Mouse (Mus musculus): Measurements from ENCODE around the gene Emid1. TPM values are rescaled to one million over a fixed set of nuclear protein-coding genes. Genes with fewer than 3 reads are reported as not detected.

Gene Emid1
- polyA plus RNA-seq, 1 experiment: 56.7 TPM

DNA sequence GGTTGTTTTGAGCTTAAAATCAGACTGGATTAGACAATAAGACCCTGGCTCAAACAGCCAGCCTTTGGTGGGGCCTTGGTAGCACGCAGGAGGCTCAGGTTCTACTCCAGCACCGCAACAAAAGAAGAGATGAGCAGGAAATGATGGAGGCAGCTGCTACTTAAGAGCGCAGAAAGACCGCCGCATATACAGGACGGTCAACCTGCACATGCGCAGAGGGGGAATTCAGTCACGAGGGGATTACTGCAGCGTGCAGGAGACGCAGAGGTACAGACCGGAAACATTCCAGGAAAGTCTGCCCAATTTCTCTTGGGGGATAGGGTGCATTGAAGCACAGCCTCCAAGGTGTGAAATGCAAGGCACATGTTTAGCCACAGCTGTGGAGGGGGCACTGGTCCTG, 6.0 kb upstream of the Emid1 start:
- no peak overlapping the region for H3K4me3 ChIP-seq (ENCODE audit: control insufficient read depth, insufficient read depth, low read length)
- TF ChIP-seq CTCF (IDR thresholded peaks at IDR 0.05; ENCODE audit: borderline replicate concordance, control insufficient read depth, extremely low read depth, insufficient read depth, low read length, poor library complexity) (no peak), POLR2A (IDR thresholded peaks at IDR 0.05; ENCODE audit: control insufficient read depth, extremely low read depth, insufficient read depth, low read length, poor library complexity) (no peak)
- no peaks in the 10 kb centered on the region; the same call in 1 of the 2 replicates for H3K4me1 ChIP-seq (replicated peaks; ENCODE audit: control insufficient read depth, insufficient read depth, low read length)
- no peaks in the 10 kb centered on the region for H3K36me3 ChIP-seq (ENCODE audit: control insufficient read depth, insufficient read depth, low read length)
- no peak for DNase-seq
- WGBS: 95% methylated on average over 11 of the region's 11 CpGs
- no peak overlapping the region for H3K27ac ChIP-seq (ENCODE audit: control insufficient read depth, insufficient read depth, low read length)
- H3K27me3 ChIP-seq (ENCODE audit: control insufficient read depth, insufficient read depth, low read length): no peaks in the 10 kb centered on the region

DNA sequence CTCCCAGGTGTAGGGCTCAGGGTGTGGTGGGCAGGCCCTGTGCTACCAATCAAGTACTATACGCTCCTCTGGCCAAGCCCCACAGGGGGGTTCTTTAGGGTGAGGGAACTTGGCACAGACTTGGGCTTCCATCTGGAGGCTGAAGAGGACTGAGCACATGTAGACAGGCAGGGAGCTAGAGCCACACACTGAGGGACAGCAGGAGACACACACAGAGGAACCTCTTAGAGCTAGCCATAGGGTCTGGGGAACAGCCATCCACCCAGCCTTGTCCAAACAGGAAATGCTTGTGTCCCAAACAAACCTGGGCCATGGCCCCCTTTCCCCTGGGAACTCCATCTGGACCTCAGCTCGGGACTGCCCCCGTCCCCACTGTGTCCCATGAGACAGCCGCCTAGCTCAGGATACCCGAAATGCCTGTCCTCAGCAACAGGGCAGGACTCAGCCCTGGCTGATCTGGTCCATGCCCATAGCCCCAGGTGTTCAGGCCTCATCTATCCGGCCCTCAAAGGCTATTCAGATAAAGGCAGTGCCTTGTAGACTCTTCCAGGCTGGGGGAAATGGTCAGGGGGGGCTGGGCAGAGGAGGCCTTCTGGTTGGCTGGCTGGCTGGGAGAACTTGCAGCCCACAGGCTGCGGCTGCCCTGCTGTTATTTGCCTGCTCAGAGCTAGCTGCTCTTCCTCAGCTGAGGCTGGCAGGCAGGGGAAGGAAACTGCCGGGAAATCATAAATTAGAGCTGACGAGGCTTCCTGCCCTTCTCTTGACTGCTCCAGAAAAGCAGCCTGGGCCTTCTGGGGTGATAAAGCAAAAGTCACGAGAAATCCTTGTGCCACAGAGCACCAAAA, 3.1 kb upstream of the Emid1 start:
- DNase-seq: no peak
- WGBS: 64% methylated on average over 10 of the region's 10 CpGs
- peaks cover 21% of the 10 kb centered on the region for H3K4me1 ChIP-seq (replicated peaks; ENCODE audit: control insufficient read depth, insufficient read depth, low read length)
- TF ChIP-seq CTCF (IDR thresholded peaks at IDR 0.05; ENCODE audit: borderline replicate concordance, control insufficient read depth, extremely low read depth, insufficient read depth, low read length, poor library complexity) (no peak), POLR2A (IDR thresholded peaks at IDR 0.05; ENCODE audit: control insufficient read depth, extremely low read depth, insufficient read depth, low read length, poor library complexity) (no peak)
- H3K36me3 ChIP-seq (ENCODE audit: control insufficient read depth, insufficient read depth, low read length): no peaks in the 10 kb centered on the region
- no peaks in the 10 kb centered on the region for H3K27me3 ChIP-seq (ENCODE audit: control insufficient read depth, insufficient read depth, low read length)
- no peak overlapping the region for H3K4me3 ChIP-seq (ENCODE audit: control insufficient read depth, insufficient read depth, low read length)
- no peak overlapping the region for H3K27ac ChIP-seq (ENCODE audit: control insufficient read depth, insufficient read depth, low read length)

DNA sequence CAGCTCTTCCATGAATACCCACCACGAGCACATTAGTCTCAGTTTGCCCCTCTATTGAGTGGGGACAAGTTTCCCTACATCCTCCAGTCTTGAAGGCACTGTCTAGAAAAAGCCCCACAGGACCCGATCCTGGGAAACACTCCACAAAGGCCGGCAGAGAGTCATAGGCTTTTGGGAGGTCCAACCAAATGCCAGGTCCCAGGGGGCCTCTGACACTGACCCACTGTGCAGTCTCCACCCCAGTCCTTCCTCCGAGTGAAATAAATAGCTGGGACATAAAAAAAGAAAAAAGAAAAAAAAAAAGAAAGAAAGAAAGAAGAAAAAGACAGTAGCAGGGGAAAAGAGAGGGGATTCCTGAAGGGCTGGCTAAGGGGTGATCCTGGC, 818 bp downstream of the Emid1 start:
- H3K27ac ChIP-seq (ENCODE audit: control insufficient read depth, insufficient read depth, low read length): peak overlapping the region; percentile 22; the same call in 1 of the 2 replicates
- H3K4me3 ChIP-seq (ENCODE audit: control insufficient read depth, insufficient read depth, low read length): peak overlapping the region; percentile 75
- H3K36me3 ChIP-seq (ENCODE audit: control insufficient read depth, insufficient read depth, low read length): no peaks in the 10 kb centered on the region
- TF ChIP-seq CTCF (IDR thresholded peaks at IDR 0.05; ENCODE audit: borderline replicate concordance, control insufficient read depth, extremely low read depth, insufficient read depth, low read length, poor library complexity) (no peak), POLR2A (IDR thresholded peaks at IDR 0.05; ENCODE audit: control insufficient read depth, extremely low read depth, insufficient read depth, low read length, poor library complexity) (no peak)
- WGBS: 29% methylated on average over 4 of the region's 4 CpGs
- peaks cover 38% of the 10 kb centered on the region for H3K4me1 ChIP-seq (replicated peaks; ENCODE audit: control insufficient read depth, insufficient read depth, low read length)
- no peaks in the 10 kb centered on the region for H3K27me3 ChIP-seq (ENCODE audit: control insufficient read depth, insufficient read depth, low read length)
- DNase-seq: no peak

DNA sequence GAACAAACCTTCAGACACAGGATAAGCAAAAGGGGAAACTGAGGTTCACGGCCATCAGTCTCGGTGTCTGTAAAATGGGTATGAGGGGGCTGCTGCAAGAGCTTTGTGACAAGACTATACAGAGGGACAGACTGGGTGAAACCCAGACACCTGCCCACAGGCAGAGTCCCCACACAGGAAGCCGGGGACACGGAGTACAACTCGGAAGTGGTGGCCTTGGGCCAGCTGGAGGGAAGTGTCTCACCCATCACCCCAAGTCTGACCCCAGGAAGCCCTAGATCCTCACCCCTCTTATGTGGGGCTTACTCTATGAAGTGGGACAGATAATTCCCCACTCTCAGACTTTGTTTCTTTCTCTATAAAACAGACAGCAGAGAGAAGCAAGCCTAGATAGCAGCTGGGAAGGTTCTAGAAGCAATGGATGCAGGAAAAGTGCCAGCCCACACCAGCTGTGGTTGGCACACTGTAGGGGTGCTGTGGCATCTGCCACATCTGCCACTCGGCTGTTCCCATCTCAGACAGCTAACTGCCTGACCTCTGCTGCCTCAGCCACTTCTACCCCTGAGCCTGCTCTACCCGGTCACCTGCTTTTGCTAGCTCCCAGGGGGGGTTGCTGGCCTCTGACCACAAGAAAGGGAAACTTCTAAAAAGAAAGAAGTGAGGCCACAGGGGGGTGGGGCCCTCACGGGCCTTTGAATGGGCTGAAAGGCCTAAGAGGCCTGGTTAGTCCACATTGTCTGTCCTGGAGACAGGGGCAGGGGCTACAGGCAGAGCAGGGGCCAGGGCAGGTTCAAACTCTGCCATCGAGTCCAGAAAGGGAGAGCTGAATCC, 1.4 kb downstream of the Emid1 start:
- Histone ChIP-seq H3K4me3 (ENCODE audit: control insufficient read depth, insufficient read depth, low read length) (peak overlapping the region; percentile 75), H3K27me3 (ENCODE audit: control insufficient read depth, insufficient read depth, low read length) (no peaks in the 10 kb centered on the region), H3K27ac (ENCODE audit: control insufficient read depth, insufficient read depth, low read length) (peak overlapping the region; percentile 22; the same call in 1 of the 2 replicates), H3K4me1 (replicated peaks; ENCODE audit: control insufficient read depth, insufficient read depth, low read length) (peaks cover 38% of the 10 kb centered on the region), H3K36me3 (ENCODE audit: control insufficient read depth, insufficient read depth, low read length) (no peaks in the 10 kb centered on the region)
- no peak for TF ChIP-seq POLR2A (IDR thresholded peaks at IDR 0.05; ENCODE audit: control insufficient read depth, extremely low read depth, insufficient read depth, low read length, poor library complexity)
- TF ChIP-seq CTCF (IDR thresholded peaks at IDR 0.05; ENCODE audit: borderline replicate concordance, control insufficient read depth, extremely low read depth, insufficient read depth, low read length, poor library complexity): no peak
- WGBS: 18% methylated on average over 9 of the region's 9 CpGs
- DNase-seq: peak; percentile 33

DNA sequence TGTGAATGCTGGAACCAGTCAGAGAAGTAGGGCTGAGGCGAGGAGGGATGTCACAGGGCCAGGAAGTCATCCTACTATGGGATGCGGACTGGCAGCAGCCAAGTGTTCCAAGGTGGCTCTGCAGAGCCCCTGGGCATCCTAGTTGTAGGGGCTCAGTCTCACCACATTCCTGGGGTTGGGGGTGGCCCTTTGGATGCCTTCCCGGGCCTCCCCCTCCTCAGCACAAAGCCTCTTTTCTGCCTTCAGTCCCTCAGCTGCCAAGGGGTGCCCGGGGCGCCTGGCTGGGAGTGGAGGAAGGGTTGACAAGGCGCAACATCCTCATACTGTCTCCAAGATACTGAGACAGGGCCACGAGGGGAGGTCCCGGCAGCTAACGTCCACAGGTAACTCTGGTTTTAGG, 2.1 kb downstream of the Emid1 start:
- H3K27me3 ChIP-seq (ENCODE audit: control insufficient read depth, insufficient read depth, low read length): no peaks in the 10 kb centered on the region
- H3K36me3 ChIP-seq (ENCODE audit: control insufficient read depth, insufficient read depth, low read length): no peaks in the 10 kb centered on the region
- no peak for TF ChIP-seq POLR2A (IDR thresholded peaks at IDR 0.05; ENCODE audit: control insufficient read depth, extremely low read depth, insufficient read depth, low read length, poor library complexity)
- TF ChIP-seq CTCF (IDR thresholded peaks at IDR 0.05; ENCODE audit: borderline replicate concordance, control insufficient read depth, extremely low read depth, insufficient read depth, low read length, poor library complexity): no peak
- WGBS: 75% methylated on average over 9 of the region's 9 CpGs
- no peak overlapping the region for H3K27ac ChIP-seq (ENCODE audit: control insufficient read depth, insufficient read depth, low read length)
- H3K4me1 ChIP-seq (replicated peaks; ENCODE audit: control insufficient read depth, insufficient read depth, low read length): peaks cover 38% of the 10 kb centered on the region
- DNase-seq: no peak
- no peak overlapping the region for H3K4me3 ChIP-seq (ENCODE audit: control insufficient read depth, insufficient read depth, low read length)

DNA sequence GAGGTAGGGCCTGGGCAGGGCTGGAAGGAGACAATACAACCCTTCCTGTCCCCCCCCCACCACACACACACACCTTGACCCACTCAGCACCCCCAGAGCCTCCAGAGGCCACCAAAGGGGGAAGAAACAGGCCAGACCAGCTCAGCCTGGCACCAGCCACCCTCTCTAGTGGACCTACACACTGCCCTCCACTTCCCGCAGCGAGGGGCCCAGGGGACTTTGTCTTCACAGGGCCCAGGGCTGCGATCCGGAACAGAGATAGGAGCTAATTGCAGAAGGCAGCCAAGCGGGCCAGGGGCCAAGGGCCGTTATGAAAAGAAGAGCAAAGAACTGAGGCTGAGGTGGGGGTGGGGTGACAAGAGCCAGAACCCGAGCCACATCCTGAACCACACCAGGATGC, 2.8 kb downstream of the Emid1 start:
- Histone ChIP-seq H3K27me3 (ENCODE audit: control insufficient read depth, insufficient read depth, low read length) (no peaks in the 10 kb centered on the region), H3K27ac (ENCODE audit: control insufficient read depth, insufficient read depth, low read length) (no peak overlapping the region), H3K4me3 (ENCODE audit: control insufficient read depth, insufficient read depth, low read length) (no peak overlapping the region), H3K36me3 (ENCODE audit: control insufficient read depth, insufficient read depth, low read length) (no peaks in the 10 kb centered on the region), H3K4me1 (replicated peaks; ENCODE audit: control insufficient read depth, insufficient read depth, low read length) (peaks cover 38% of the 10 kb centered on the region)
- TF ChIP-seq CTCF (IDR thresholded peaks at IDR 0.05; ENCODE audit: borderline replicate concordance, control insufficient read depth, extremely low read depth, insufficient read depth, low read length, poor library complexity) (0 out of 2 replicates have a peak, but pooled peaks have one; percentile 3), POLR2A (IDR thresholded peaks at IDR 0.05; ENCODE audit: control insufficient read depth, extremely low read depth, insufficient read depth, low read length, poor library complexity) (no peak)
- WGBS: 31% methylated on average over 7 of the region's 7 CpGs
- DNase-seq: no peak
